Mouse (Mus musculus) heart, postnatal 4 days (tissue): ENCODE measurements at regions not wholly inside any gene's neighbourhood (a gene's known extent, or its start where the extent isn't known, plus 50 kb on each side); places are given as distances from the start of the nearest gene placed in this dataset.

Source experiments
- DNase-seq: peaks from one replicate; pipeline ENCODE4 v3.0.0; 2021

- peak; percentile 38 for DNase-seq
Measured at GRCm38 (mm10) chr13:51299047-51299760, 109.2 kb upstream of the S1pr3 start.

GRCm38 (mm10) chr13:51301476-51301875, 107.0 kb upstream of the S1pr3 start:
- DNase-seq = no peak

DNA sequence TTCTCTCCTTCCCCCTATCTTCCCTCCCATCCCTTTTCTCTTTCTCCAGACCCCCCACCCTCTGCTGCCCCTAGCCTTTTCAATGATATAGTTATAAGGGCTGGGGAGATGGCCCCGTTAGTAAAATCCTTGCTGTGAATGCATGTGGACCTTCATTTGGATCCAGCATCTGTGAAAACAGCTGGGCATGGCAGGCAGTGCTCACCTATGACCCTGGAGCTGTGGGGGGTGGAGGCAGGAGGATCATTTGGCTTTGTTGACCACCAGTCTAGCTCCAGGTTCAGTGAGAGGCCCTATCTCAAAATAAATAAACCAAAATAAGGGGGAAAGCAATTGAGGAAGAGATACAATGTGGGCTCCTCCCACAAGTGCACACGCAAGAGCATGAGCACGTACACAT, 105.3 kb upstream of the S1pr3 start:
- no peak for DNase-seq

- DNase-seq = no peak
Measured at GRCm38 (mm10) chr13:51304631-51305030, 103.8 kb upstream of the S1pr3 start.

DNA sequence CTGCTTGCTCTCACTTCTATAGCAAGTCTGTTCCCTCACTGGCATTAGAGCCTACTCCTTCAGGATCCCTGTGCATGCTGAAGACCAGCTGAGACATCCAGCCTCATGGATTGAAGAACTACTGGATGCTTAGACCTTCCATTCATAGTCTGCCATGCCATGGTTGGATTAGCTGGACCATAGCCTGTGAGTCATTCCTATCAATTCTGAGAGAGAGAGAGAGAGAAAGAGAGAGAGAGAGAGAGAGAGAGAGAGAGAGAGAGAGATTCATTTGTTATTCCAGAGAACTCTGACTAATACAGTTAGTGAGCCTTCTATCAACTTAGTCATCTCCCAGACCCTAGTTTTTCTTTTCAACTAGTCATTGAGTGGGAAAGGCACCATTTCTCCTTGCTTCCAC, 99.0 kb upstream of the S1pr3 start:
- no peak for DNase-seq

DNA sequence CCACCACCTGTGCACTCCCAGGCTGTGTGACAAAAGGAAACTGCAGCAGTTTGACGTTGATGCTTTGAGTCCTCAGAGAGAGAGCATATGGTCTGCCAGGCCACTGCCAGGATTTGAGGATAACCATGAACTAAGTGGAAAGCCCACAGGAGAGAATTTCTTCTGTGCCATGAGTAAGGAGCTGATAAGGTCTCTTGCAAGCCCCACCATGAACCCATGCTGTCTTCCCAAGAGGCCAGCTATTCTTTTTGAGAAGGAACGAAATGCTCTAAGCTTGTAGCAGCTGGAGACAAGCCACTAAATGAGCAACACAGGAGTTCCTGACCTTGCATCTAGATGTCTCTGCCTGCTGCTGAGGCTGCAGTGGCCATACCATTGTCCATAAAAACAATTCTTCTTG, 98.4 kb upstream of the S1pr3 start:
- DNase-seq = no peak

- peak; percentile 29 for DNase-seq
Measured at GRCm38 (mm10) chr13:51311679-51312255, 96.7 kb upstream of the S1pr3 start.

- DNase-seq = peak; percentile 42
Measured at GRCm38 (mm10) chr13:51313129-51313850, 95.1 kb upstream of the S1pr3 start.

GRCm38 (mm10) chr13:51314541-51314977, 93.9 kb upstream of the S1pr3 start:
- peak; percentile 71 for DNase-seq

DNA sequence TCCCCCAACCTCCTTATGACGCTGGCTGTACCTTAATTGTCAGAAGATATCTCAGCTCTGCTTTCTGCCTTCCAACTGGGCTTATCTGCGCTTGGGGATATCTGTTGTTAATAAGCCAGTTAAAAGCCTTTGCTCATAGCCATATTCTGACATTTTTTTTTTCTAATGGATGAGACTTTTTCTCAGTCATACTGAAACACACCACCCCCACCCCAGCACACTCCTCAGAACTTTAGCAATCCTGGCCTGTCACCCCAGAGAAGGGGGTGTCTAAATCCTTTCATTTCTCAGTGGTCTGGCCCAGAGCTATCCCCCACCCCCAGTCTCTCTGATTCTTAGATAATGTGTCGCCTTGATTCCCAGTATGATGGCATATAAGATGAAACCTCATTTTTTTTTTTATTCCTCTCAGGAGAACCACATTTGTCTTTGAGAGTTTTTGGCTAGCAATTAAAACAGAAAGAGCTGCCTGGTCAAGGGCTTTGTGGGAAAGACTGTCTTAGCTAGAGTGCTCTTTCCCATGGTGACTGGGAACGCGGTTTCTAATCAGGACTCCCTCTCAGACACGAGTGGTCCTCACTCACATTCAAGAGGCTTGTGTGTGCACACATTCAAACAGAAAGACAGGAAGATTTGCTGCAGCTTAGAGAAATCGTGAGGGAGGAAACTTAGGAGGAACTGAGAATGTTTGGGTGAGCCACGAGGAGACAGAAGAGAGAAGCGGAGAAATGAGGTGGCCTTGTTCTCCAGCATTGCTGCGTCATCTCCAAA, 93.2 kb upstream of the S1pr3 start:
- no peak for DNase-seq

DNA sequence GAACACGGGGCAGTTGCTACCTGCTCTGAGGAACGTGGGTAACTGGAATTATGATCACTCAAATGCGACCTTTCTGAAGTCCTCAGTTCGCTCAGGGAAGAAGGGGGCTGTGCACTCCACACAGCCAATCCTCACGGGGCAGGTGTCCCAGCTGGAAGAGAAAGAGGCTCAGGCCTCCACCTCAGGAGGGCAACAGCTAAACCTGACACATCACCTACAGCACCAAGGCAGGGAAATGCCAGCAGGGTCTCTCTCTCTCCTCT, 92.7 kb upstream of the S1pr3 start:
- no peak for DNase-seq

DNA sequence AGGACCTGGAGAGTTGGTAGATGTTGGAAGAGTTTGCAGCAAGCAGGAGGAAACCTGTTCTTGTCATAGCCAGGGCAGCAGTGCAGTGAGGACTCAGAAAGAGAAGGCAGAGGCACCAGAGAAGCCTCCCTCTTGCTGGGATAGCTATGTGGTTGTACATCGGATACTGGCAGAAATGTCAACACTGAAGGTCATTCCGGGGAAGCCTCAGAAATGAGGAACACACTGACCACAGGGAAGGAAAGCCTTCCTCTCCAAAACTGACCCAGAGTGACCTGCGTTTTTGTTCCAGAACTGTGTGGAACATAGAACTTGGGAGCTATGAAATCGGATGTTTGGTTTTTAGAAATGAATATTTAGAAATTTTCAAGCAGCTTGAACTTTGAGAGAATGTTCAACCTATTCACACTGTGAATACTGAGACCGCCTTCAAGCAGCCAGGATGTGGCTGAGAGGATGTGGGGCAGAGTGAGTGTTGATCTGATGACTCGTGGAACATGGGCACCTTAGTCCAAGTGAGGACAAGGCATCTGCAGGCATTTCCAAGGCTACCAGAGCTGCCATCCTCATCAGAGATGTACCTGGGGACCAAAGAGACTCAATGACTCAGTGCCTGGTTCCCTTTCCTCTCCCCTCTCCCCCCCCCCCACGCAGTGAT, 85.3 kb upstream of the S1pr3 start:
- no peak for DNase-seq

DNA sequence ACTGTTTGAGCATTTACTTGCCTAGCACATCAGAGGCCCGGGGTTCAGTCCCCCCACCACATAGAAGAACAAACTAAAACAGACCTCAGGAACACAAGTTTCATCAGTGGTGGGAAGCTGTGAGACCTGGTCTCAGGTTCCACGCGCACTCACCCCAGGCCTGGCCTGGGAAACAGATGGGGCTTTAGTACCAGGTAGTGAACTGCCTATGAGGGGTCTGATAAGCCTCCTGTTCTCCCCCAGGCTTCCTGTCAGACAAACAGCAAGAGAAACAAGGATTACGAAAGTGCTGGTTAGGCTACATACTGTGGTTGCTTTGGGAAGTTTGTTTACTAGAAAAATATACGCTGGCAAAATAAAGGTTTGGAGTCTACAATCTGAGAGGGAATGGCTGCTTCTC, 83.7 kb upstream of the S1pr3 start:
- DNase-seq = no peak

DNA sequence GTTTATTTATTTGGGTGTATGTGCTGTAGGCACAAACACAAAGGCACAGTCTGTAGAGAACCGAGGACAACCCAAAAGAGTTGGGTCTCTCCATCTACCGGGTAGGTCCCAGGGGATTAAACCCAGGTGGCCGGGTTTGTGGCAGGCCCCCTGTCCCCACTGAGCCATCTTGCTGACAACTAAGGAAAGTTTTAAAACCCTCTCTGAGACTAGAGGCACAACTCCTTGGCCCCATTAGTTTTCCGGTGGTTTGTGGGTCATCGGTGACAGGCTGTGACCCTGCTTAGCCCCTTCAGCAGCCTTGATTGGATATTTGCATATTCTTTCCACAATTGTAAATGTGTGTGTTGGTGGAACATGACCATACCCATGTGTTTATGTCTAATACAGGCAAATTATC, 83.1 kb upstream of the S1pr3 start:
- DNase-seq = no peak

- DNase-seq = no peak
Measured at GRCm38 (mm10) chr13:51326128-51326527, 82.3 kb upstream of the S1pr3 start.

- DNase-seq = peak; percentile 61
Measured at GRCm38 (mm10) chr13:51328131-51328970, 80.1 kb upstream of the S1pr3 start.

DNA sequence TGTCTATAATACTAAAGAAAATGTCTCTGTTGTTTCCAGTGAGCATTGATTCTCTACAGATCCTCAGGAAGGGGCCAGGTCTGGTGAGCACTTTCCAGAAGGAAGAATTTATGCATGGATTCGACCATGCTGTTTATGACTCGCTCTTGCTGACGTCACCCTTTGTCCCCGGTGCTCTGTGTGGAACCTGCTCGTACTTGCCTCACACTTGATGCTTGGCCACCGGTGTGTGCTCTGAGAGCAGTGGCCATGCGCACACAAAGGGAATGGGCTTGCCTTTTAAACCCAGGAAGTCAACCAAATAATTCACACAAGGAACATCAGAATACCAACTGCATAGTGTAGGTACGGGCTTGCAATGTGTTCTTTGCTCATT, 79.5 kb upstream of the S1pr3 start:
- DNase-seq = no peak

DNA sequence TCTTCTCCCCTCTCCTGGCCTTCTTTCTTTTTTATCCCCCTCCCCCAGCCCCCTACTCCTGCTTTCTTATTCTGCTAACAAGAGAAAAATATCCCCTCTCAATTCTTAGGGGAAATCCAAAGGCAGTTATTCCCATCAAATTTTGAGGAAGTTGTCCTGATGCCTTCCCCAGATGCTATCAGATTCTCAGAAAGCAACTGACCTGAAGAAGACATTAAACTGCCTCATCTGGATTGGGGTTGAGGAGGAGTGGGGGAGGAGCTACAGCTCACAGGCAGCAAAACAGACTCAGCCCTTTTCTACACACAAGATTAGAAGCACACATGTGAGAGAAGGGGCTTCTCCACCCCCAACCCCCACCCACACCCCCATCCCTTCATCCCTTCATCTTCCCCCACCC, 78.7 kb upstream of the S1pr3 start:
- no peak for DNase-seq

DNA sequence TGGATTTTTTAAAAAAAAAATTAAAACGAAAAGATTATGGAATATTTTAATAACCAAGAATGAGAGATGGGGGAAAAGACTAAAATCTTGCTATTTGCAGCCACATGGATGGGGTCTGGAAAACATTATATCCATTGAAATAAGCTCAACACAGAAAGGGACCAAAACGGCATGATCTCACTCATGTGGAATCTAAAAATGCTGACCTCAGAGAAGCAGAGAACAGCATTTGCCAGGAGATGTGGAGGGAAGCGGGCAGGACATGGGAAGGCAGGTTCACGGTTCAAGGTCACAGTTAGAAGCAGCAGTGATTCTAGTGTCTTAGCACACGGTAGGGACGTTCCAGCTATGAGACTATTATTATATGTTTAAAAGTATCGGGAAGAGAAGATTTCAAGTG, 76.2 kb upstream of the S1pr3 start:
- peak; percentile 24 for DNase-seq

DNA sequence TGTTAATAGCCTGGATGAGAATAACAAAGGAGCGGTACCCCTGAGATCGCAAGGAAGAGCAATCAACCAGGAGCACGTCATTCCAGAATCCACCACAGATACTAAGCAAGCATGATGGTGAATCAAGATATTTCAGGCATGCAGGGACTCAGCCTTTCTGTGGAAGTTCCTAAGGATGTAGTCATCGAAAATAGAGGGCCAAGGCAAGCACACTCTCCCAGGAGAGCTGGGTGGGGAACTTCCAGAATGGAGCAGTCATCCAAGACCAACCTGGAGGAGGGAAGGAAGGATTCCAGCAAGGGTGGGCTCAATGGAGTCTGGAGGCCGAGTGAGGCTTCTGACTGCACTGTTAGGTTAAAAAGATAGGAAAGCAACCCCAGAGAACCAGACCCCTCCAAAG, 75.0 kb upstream of the S1pr3 start:
- DNase-seq = no peak

- DNase-seq = peak; percentile 15
Measured at GRCm38 (mm10) chr13:51336726-51337125, 71.7 kb upstream of the S1pr3 start.

GRCm38 (mm10) chr13:51337931-51338330, 70.5 kb upstream of the S1pr3 start:
- no peak for DNase-seq
